ENCODE assay signal across 13 mouse cellular contexts in genomic region chr11:49927670-49928069, GRCm38 (mm10). TPM values are rescaled to one million over a fixed set of nuclear protein-coding genes. Genes with fewer than 3 reads are reported as not detected.
DNase-seq lines count a peak whose midpoint lies in the region; ATAC-seq lines count a peak whose summit lies in the region.
"Had no signal": no experiment of that assay in that cellular context is flagged by ENCODE, and none has a peak within 500 bp of the region (broad histone marks: within the 10 kb centered on the region; RNA-seq: fewer than 3 reads in every experiment).

No protein-coding gene starts in this region.

- 76% methylated on average over 6 of the region's 6 CpGs for WGBS in forebrain, embryonic 12.5 days
- 78% methylated on average over 6 of the region's 6 CpGs for WGBS in forebrain, embryonic 10.5 days
- 69% methylated on average over 6 of the region's 6 CpGs for WGBS in neural tube, embryonic 12.5 days
- 63% methylated on average over 6 of the region's 6 CpGs for WGBS in hindbrain, embryonic 16.5 days
- WGBS in stomach, embryonic 16.5 days, result 43% methylated on average over 6 of the region's 6 CpGs
- 50% methylated on average over 6 of the region's 6 CpGs for whole genome bisulfite sequencing in liver, embryonic 12.5 days (ENCODE audit: insufficient replicate concordance)

- H3K9ac ChIP-seq in forebrain, embryonic 12.5 days, result no peak overlapping the region
- no peak overlapping the region for H3K9ac ChIP-seq in neural tube, embryonic 12.5 days
- no peak overlapping the region for H3K9ac ChIP-seq in hindbrain, embryonic 16.5 days (ENCODE audit: low read depth, low read length)
- H3K9ac ChIP-seq in stomach, embryonic 16.5 days (ENCODE audit: low read length), result no peak overlapping the region
- no peak overlapping the region for H3K9ac ChIP-seq in liver, embryonic 12.5 days
- H3K9ac ChIP-seq: kidney, embryonic 15.5 days; liver, embryonic 15.5 days had no signal

- DNase-seq in forebrain, embryonic 10.5 days (ENCODE audit: extremely low spot score, low spot score), result no peak
- no peak for DNase-seq in neural tube, embryonic 10.5 days (ENCODE audit: extremely low spot score, low spot score)
- DNase-seq: adrenal gland, adult 2 months; cerebellum, adult 9-10 months had no signal

- H3K27ac ChIP-seq in forebrain, embryonic 12.5 days, result peak overlapping the region; percentile 78
- H3K27ac ChIP-seq in forebrain, embryonic 10.5 days, result no peak overlapping the region
- peak overlapping the region; percentile 37; the same call in 1 of the 2 replicates for H3K27ac ChIP-seq in neural tube, embryonic 12.5 days
- no peak overlapping the region for H3K27ac ChIP-seq in hindbrain, embryonic 16.5 days (ENCODE audit: low read depth, low read length)
- no peak overlapping the region for H3K27ac ChIP-seq in stomach, embryonic 16.5 days (ENCODE audit: low read length)
- H3K27ac ChIP-seq in liver, embryonic 12.5 days, result no peak overlapping the region
- H3K27ac ChIP-seq: kidney, embryonic 15.5 days; liver, embryonic 15.5 days had no signal

- no peak overlapping the region for H3K4me2 ChIP-seq in forebrain, embryonic 12.5 days
- H3K4me2 ChIP-seq in neural tube, embryonic 12.5 days (replicated peaks), result no peak overlapping the region
- no peak overlapping the region for H3K4me2 ChIP-seq in hindbrain, embryonic 16.5 days (ENCODE audit: low read length)
- no peak overlapping the region for H3K4me2 ChIP-seq in stomach, embryonic 16.5 days (ENCODE audit: low read depth, low read length)
- no peak overlapping the region for H3K4me2 ChIP-seq in liver, embryonic 12.5 days
- H3K4me2 ChIP-seq: kidney, embryonic 15.5 days; liver, embryonic 15.5 days had no signal

- no peaks in the 10 kb centered on the region for H3K9me3 ChIP-seq in forebrain, embryonic 12.5 days
- H3K9me3 ChIP-seq in forebrain, embryonic 10.5 days, result no peaks in the 10 kb centered on the region
- no peaks in the 10 kb centered on the region for H3K9me3 ChIP-seq in neural tube, embryonic 12.5 days
- no peaks in the 10 kb centered on the region for H3K9me3 ChIP-seq in hindbrain, embryonic 16.5 days (ENCODE audit: control insufficient read depth, low read length)
- H3K9me3 ChIP-seq in stomach, embryonic 16.5 days (replicated peaks; ENCODE audit: control insufficient read depth, low read length), result no peaks in the 10 kb centered on the region
- no peaks in the 10 kb centered on the region for H3K9me3 ChIP-seq in liver, embryonic 12.5 days (replicated peaks)
- H3K9me3 ChIP-seq: kidney, embryonic 15.5 days; liver, embryonic 15.5 days had no signal

- ATAC-seq in forebrain, embryonic 12.5 days (ENCODE audit: low FRiP score), result peak; percentile 60
- no peak for ATAC-seq in neural tube, embryonic 12.5 days (ENCODE audit: low FRiP score, low read depth)
- 0 out of 2 replicates have a peak, but pooled peaks have one; percentile 21 for ATAC-seq in hindbrain, embryonic 16.5 days
- ATAC-seq in stomach, embryonic 16.5 days (ENCODE audit: insufficient read depth, low FRiP score), result peak; percentile 66; the same call in 1 of the 2 replicates
- no peak for ATAC-seq in liver, embryonic 12.5 days
- ATAC-seq in CD4-positive, CD25-positive, alpha-beta regulatory T cell, adult 4 months, result no peak

- H3K4me3 ChIP-seq in forebrain, embryonic 12.5 days (replicated peaks), result no peak overlapping the region
- no peak overlapping the region for H3K4me3 ChIP-seq in forebrain, embryonic 10.5 days
- H3K4me3 ChIP-seq in neural tube, embryonic 12.5 days, result no peak overlapping the region
- H3K4me3 ChIP-seq in hindbrain, embryonic 16.5 days (ENCODE audit: low read length), result no peak overlapping the region
- H3K4me3 ChIP-seq in stomach, embryonic 16.5 days (replicated peaks; ENCODE audit: low read length), result no peak overlapping the region
- H3K4me3 ChIP-seq in liver, embryonic 12.5 days, result no peak overlapping the region
- H3K4me3 ChIP-seq: kidney, embryonic 15.5 days; liver, embryonic 15.5 days; myocyte had no signal

- no peaks in the 10 kb centered on the region for H3K36me3 ChIP-seq in forebrain, embryonic 12.5 days (replicated peaks)
- no peaks in the 10 kb centered on the region for H3K36me3 ChIP-seq in forebrain, embryonic 10.5 days (replicated peaks)
- H3K36me3 ChIP-seq in neural tube, embryonic 12.5 days, result no peaks in the 10 kb centered on the region
- H3K36me3 ChIP-seq in hindbrain, embryonic 16.5 days (ENCODE audit: control insufficient read depth, insufficient read depth, low read length), result no peaks in the 10 kb centered on the region
- no peaks in the 10 kb centered on the region for H3K36me3 ChIP-seq in stomach, embryonic 16.5 days (ENCODE audit: control insufficient read depth, insufficient read depth, low read length)
- no peaks in the 10 kb centered on the region for H3K36me3 ChIP-seq in liver, embryonic 12.5 days
- H3K36me3 ChIP-seq: kidney, embryonic 15.5 days; liver, embryonic 15.5 days had no signal

- H3K27me3 ChIP-seq in forebrain, embryonic 12.5 days, result no peaks in the 10 kb centered on the region
- no peaks in the 10 kb centered on the region for H3K27me3 ChIP-seq in forebrain, embryonic 10.5 days (ENCODE audit: poor library complexity, severe bottlenecking)
- 0 out of 2 replicates have a peak, but pooled peaks cover 18% of the 10 kb centered on the region for H3K27me3 ChIP-seq in neural tube, embryonic 12.5 days (replicated peaks)
- no peaks in the 10 kb centered on the region for H3K27me3 ChIP-seq in hindbrain, embryonic 16.5 days (replicated peaks; ENCODE audit: control insufficient read depth, insufficient read depth, low read length)
- H3K27me3 ChIP-seq in stomach, embryonic 16.5 days (ENCODE audit: control insufficient read depth, insufficient read depth, low read length), result no peaks in the 10 kb centered on the region
- peaks cover 32% of the 10 kb centered on the region for H3K27me3 ChIP-seq in liver, embryonic 12.5 days (replicated peaks)

- H3K4me1 ChIP-seq in forebrain, embryonic 12.5 days, result peaks cover 35% of the 10 kb centered on the region
- H3K4me1 ChIP-seq in forebrain, embryonic 10.5 days, result peaks cover 22% of the 10 kb centered on the region
- peaks cover 31% of the 10 kb centered on the region for H3K4me1 ChIP-seq in neural tube, embryonic 12.5 days
- H3K4me1 ChIP-seq in hindbrain, embryonic 16.5 days (ENCODE audit: control insufficient read depth, insufficient read depth, low read depth, low read length), result peaks cover 22% of the 10 kb centered on the region
- peaks cover 3% of the 10 kb centered on the region; the same call in 1 of the 2 replicates for H3K4me1 ChIP-seq in stomach, embryonic 16.5 days (ENCODE audit: control insufficient read depth, insufficient read depth, low read length)
- 0 out of 2 replicates have a peak, but pooled peaks cover 9% of the 10 kb centered on the region for H3K4me1 ChIP-seq in liver, embryonic 12.5 days
- H3K4me1 ChIP-seq: liver, embryonic 15.5 days had no signal

RNA-seq across cellular contexts. Expression of gene Rasgef1c, which starts 26.0 kb away (rescaled TPM):
- polyA plus RNA-seq in forebrain, embryonic 12.5 days (2016; fragmentation: Nextera tagmentation; extraction: Ambion mirVana), result 1.8 and 2.8 TPM in 2 replicates
- polyA plus RNA-seq in forebrain, embryonic 10.5 days (2016; fragmentation: Nextera tagmentation; extraction: Ambion mirVana), result 0.29 and 0.33 TPM in 2 replicates
- polyA plus RNA-seq in neural tube, embryonic 12.5 days (2016; fragmentation: Nextera tagmentation; extraction: Ambion mirVana), result 13.7 and 14.7 TPM in 2 replicates
- polyA plus RNA-seq in hindbrain, embryonic 16.5 days (2015; fragmentation: Nextera tagmentation; extraction: Ambion mirVana), result 34.7 and 36.5 TPM in 2 replicates
- 0.40 and 0.50 TPM in 2 replicates for polyA plus RNA-seq in stomach, embryonic 16.5 days (2015; fragmentation: Nextera tagmentation; extraction: Ambion mirVana)
- polyA plus RNA-seq in liver, embryonic 12.5 days (2016; fragmentation: Nextera tagmentation; extraction: Ambion mirVana), result not detected in 2 replicates
- under 1 TPM; 0.35 to 0.39 TPM for polyA plus RNA-seq in CD4-positive, CD25-positive, alpha-beta regulatory T cell, adult 4 months (2017; shearing (Covaris generic))
- polyA plus RNA-seq: myocyte had no signal

Comparison
In these comparisons a context has a peak if more than half of its experiments do, and no peak if none do; other contexts are left out.
1. H3K27ac ChIP-seq: peak in forebrain, embryonic 12.5 days (single experiment) and neural tube, embryonic 12.5 days (single experiment); none in forebrain, embryonic 10.5 days (single experiment), hindbrain, embryonic 16.5 days (single experiment), stomach, embryonic 16.5 days (single experiment) and liver, embryonic 12.5 days (single experiment).
2. ATAC-seq: peak in forebrain, embryonic 12.5 days (single experiment), hindbrain, embryonic 16.5 days (single experiment) and stomach, embryonic 16.5 days (single experiment); none in neural tube, embryonic 12.5 days (single experiment), liver, embryonic 12.5 days (single experiment) and CD4-positive, CD25-positive, alpha-beta regulatory T cell, adult 4 months (single experiment).